Mouse (Mus musculus) lung, adult 2 months (tissue): ENCODE results near the gene 9630041A04Rik.

ENCODE experiments used
- CTCF ChIP-seq: fragments of 200-500 bp; IDR thresholded peaks from 2 replicates; pipeline ENCODE4 v1.5.1; 2011; ENCODE audit warnings: mild to moderate bottlenecking, low read length, control low read depth; ENCODE audit not compliant: insufficient read depth
- POLR2A ChIP-seq: fragments of 200-500 bp; IDR thresholded peaks from 2 replicates; pipeline ENCODE4 v1.6.1; 2011; ENCODE audit warnings: low read depth, mild to moderate bottlenecking, control low read depth, low read length, borderline replicate concordance; ENCODE audit errors: extremely low read depth

DNA sequence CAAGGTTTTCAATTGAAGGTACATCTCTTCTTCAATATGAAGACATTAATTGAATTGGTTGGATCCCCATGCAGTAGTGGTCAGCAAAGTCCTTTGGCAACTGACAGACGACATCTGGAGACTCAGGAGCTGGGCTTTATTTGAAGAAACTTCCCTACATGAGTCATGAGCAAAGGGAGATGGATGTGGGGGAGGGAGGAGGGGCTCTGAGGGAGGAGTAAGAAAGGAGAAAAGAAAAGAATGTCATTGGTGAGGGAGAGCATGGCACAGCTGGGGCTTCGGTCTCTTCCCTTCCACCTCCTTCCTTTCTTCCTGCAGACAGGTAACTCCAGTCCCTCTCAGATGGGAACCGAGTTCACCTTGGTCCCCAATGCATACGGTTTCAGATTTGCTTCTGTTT, 61.2 kb downstream of the 9630041A04Rik start:
- TF ChIP-seq CTCF (no peak), POLR2A (no peak)
